Mouse (Mus musculus): ENCODE results near the gene Ick. TPM values are rescaled to one million over a fixed set of nuclear protein-coding genes. Genes with fewer than 3 reads are reported as not detected.

Ick gene
- polyA plus RNA-seq, 1 experiment, result 8.2 TPM

DNA sequence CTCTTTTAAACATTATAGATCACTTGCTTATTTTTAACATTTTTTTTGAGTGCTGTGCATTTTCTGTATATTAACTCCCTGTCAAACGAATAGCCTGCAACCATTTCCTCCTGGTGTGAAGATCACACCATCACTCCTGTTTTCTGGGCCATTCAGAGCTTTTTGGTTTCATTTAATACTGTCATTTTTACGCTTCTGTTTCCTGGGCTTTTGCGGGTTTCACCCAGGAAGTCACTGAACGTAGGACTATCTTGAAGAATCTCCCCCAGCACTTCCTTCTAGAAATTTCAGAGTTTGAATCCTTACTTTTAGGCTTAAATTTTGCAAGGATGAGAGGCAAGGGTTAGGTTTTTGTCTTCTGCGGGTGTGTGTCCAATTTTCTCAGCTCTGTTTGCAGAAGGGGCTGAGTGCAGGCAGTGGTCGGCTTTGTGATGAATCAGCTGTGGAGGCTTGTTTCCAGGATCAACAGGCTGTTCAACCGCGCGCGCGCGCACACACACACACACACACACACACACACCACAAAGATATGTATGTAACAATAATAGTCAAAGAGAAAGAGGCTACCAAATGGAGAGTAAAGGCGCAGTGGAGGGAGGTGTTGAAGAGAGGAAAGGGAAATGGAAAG, 35.2 kb upstream of the Ick start:
- H3K4me3 ChIP-seq (ENCODE audit: insufficient read depth, low read depth, low read length), result no peak overlapping the region
- 88% methylated on average over 13 of the region's 13 CpGs for WGBS
- no peaks in the 10 kb centered on the region for H3K4me1 ChIP-seq (ENCODE audit: control insufficient read depth, insufficient read depth, low read length)
- DNase-seq, result no peak
- H3K27ac ChIP-seq (ENCODE audit: insufficient read depth, low read depth, low read length), result no peak overlapping the region
- TF ChIP-seq POLR2A (IDR thresholded peaks at IDR 0.05; ENCODE audit: low read depth, low read length) (no peak), CTCF (conservative IDR thresholded peaks at IDR 0.05; ENCODE audit: insufficient read depth, insufficient read length, low read depth, low read length) (no peak)
- no peaks in the 10 kb centered on the region for H3K36me3 ChIP-seq (ENCODE audit: control insufficient read depth, insufficient read depth, low read length)
- H3K27me3 ChIP-seq (replicated peaks; ENCODE audit: control insufficient read depth, insufficient read depth, low read length), result no peaks in the 10 kb centered on the region

DNA sequence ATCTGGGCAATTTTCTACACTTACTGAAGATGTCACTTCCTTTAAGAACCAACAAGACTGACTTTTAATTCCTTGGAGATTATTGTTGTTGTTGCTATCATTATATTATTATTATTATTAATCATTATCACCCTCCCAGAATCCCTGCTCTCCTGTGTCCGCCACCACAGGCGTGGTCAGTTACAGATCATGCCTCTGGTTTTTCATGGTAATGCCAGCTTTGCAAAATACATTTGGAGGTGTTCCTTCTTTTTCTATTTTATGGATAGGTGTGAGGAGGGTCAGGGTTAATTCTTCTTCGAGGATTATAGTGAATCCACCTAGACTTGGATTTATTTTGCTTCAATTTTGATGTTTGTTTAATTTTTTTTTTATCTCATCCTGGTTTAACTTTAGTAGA, 33.7 kb upstream of the Ick start:
- Histone ChIP-seq H3K27ac (ENCODE audit: insufficient read depth, low read depth, low read length) (no peak overlapping the region), H3K4me3 (ENCODE audit: insufficient read depth, low read depth, low read length) (no peak overlapping the region), H3K36me3 (ENCODE audit: control insufficient read depth, insufficient read depth, low read length) (no peaks in the 10 kb centered on the region), H3K4me1 (ENCODE audit: control insufficient read depth, insufficient read depth, low read length) (no peaks in the 10 kb centered on the region), H3K27me3 (replicated peaks; ENCODE audit: control insufficient read depth, insufficient read depth, low read length) (no peaks in the 10 kb centered on the region)
- no peak for DNase-seq
- no peak for TF ChIP-seq POLR2A (IDR thresholded peaks at IDR 0.05; ENCODE audit: low read depth, low read length)
- no peak for TF ChIP-seq CTCF (conservative IDR thresholded peaks at IDR 0.05; ENCODE audit: insufficient read depth, insufficient read length, low read depth, low read length)
- WGBS, result 95% methylated on average over 3 of the region's 3 CpGs

DNA sequence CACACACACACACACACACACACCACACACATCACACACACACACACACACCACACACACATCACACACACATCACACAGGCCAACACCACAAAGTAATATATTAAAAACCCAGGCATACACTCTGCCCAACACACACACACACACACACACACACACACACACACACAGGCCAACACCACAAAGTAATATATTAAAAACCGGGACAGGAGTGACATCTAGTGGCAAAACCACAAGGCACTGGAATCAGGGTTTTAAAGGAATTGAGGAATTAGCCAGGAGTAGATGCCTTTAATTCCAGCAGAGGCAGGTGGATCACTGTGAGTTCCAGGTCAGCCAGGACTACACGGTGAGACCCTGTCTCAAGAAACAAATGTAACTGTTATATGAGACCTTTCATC, 30.8 kb upstream of the Ick start:
- DNase-seq, result peak; percentile 45
- Histone ChIP-seq H3K4me1 (ENCODE audit: control insufficient read depth, insufficient read depth, low read length) (no peaks in the 10 kb centered on the region), H3K27ac (ENCODE audit: insufficient read depth, low read depth, low read length) (no peak overlapping the region), H3K4me3 (ENCODE audit: insufficient read depth, low read depth, low read length) (no peak overlapping the region), H3K27me3 (replicated peaks; ENCODE audit: control insufficient read depth, insufficient read depth, low read length) (no peaks in the 10 kb centered on the region), H3K36me3 (ENCODE audit: control insufficient read depth, insufficient read depth, low read length) (peaks cover 2% of the 10 kb centered on the region)
- no peak for TF ChIP-seq CTCF (conservative IDR thresholded peaks at IDR 0.05; ENCODE audit: insufficient read depth, insufficient read length, low read depth, low read length)
- no peak for TF ChIP-seq POLR2A (IDR thresholded peaks at IDR 0.05; ENCODE audit: low read depth, low read length)
- WGBS, result 9% methylated on average over 2 of the region's 2 CpGs

DNA sequence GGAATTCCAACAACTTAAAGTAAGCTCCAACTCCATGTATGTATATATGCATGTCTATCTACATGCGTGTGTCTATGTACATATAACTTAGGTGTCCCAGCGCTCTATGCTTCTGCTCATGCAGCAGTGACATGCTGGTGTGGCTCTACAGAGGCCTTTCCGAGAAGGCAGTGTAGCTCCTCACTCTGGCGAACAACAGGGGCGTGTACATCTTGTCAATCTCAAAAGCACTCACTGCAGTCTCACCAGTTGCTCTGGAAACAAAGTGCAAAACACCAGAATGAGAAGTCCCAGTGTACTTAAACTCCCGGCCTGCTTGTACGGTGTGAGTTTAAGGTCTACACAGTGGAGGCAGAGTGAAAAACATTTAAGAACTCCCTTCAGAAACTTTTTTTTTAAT, 27.2 kb upstream of the Ick start:
- Histone ChIP-seq H3K27ac (ENCODE audit: insufficient read depth, low read depth, low read length) (no peak overlapping the region), H3K4me1 (ENCODE audit: control insufficient read depth, insufficient read depth, low read length) (no peaks in the 10 kb centered on the region), H3K27me3 (replicated peaks; ENCODE audit: control insufficient read depth, insufficient read depth, low read length) (no peaks in the 10 kb centered on the region), H3K36me3 (ENCODE audit: control insufficient read depth, insufficient read depth, low read length) (peaks cover 11% of the 10 kb centered on the region), H3K4me3 (ENCODE audit: insufficient read depth, low read depth, low read length) (no peak overlapping the region)
- 87% methylated on average over 7 of the region's 7 CpGs for WGBS
- no peak for DNase-seq
- TF ChIP-seq CTCF (conservative IDR thresholded peaks at IDR 0.05; ENCODE audit: insufficient read depth, insufficient read length, low read depth, low read length) (no peak), POLR2A (IDR thresholded peaks at IDR 0.05; ENCODE audit: low read depth, low read length) (no peak)

DNA sequence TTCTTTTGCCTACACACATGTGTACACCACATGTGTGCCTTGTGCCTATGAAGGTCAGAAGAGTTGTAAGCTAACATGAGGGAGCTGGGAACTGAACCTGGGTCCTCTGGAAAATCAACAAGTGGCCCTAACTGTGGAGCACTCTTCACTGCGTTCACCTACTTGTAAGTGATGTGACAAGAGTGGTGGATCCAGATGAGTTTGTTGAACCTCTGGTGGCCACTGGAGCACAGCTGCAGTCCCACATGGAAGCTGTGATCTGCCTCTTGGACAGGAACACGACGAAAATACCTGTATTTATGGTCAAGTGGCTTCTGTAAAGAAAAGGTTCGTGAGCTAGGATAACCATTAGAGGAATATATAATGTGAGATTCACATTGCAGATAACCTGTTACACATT, 24.7 kb upstream of the Ick start:
- Histone ChIP-seq H3K4me3 (ENCODE audit: insufficient read depth, low read depth, low read length) (no peak overlapping the region), H3K4me1 (ENCODE audit: control insufficient read depth, insufficient read depth, low read length) (no peaks in the 10 kb centered on the region), H3K27me3 (replicated peaks; ENCODE audit: control insufficient read depth, insufficient read depth, low read length) (no peaks in the 10 kb centered on the region), H3K27ac (ENCODE audit: insufficient read depth, low read depth, low read length) (no peak overlapping the region), H3K36me3 (ENCODE audit: control insufficient read depth, insufficient read depth, low read length) (peaks cover 15% of the 10 kb centered on the region)
- 90% methylated on average over 4 of the region's 4 CpGs for WGBS
- no peak for DNase-seq
- TF ChIP-seq CTCF (conservative IDR thresholded peaks at IDR 0.05; ENCODE audit: insufficient read depth, insufficient read length, low read depth, low read length), result no peak
- no peak for TF ChIP-seq POLR2A (IDR thresholded peaks at IDR 0.05; ENCODE audit: low read depth, low read length)

DNA sequence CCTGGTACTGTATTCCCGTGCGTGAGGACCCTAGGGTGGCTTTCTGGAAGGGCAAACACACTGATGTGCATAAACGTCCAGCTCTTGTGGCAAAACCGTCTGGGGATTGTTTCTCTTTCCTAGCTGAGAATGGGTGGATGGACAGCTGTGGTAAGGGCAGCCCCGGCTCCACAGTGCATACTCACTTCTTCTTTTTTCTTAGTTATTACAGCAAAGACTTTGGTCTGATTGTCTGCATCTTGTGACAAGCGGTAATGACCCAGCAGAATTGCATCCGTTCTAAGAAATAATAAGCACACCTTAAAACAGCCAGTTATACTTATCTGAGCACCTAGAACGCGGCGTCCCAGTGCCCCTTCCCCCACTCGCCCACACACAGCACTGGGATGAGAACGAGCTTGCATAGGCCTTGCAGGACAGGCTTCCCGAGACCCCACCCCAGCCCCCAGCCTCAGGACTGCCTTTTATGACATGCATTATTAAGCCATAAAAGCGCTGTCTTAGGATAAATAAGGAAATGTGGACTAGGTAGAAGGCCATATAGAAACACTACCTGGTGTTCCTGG, 23.2 kb upstream of the Ick start:
- Histone ChIP-seq H3K4me1 (ENCODE audit: control insufficient read depth, insufficient read depth, low read length) (no peaks in the 10 kb centered on the region), H3K4me3 (ENCODE audit: insufficient read depth, low read depth, low read length) (no peak overlapping the region), H3K27ac (ENCODE audit: insufficient read depth, low read depth, low read length) (no peak overlapping the region), H3K36me3 (ENCODE audit: control insufficient read depth, insufficient read depth, low read length) (peaks cover 15% of the 10 kb centered on the region), H3K27me3 (replicated peaks; ENCODE audit: control insufficient read depth, insufficient read depth, low read length) (no peaks in the 10 kb centered on the region)
- no peak for TF ChIP-seq CTCF (conservative IDR thresholded peaks at IDR 0.05; ENCODE audit: insufficient read depth, insufficient read length, low read depth, low read length)
- TF ChIP-seq POLR2A (IDR thresholded peaks at IDR 0.05; ENCODE audit: low read depth, low read length), result no peak
- WGBS, result 78% methylated on average over 14 of the region's 14 CpGs
- no peak for DNase-seq

DNA sequence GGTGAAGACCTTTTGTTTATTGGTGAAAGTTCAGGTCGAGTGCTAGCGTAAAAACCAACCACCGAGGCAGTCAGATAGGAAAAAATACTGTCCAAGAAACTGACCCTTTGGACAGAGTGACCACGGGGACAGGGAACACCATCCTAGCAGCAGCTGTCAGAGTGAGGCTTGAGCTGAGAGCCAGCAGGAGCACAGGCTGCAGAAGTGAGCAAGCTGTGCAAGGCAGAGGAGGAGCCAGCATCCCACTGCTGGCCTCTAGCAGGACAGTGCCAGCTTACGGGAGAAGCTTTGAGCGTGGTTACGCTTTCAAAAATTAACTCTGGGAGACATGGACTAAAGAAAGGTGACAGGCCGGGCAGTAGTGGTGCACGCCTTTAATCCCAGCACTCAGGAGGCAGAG, 21.2 kb upstream of the Ick start:
- peaks cover 13% of the 10 kb centered on the region; the same call in 1 of the 2 replicates for H3K36me3 ChIP-seq (ENCODE audit: control insufficient read depth, insufficient read depth, low read length)
- peak; percentile 59 for DNase-seq
- WGBS, result 53% methylated on average over 9 of the region's 9 CpGs
- no peak overlapping the region for H3K4me3 ChIP-seq (ENCODE audit: insufficient read depth, low read depth, low read length)
- TF ChIP-seq CTCF (conservative IDR thresholded peaks at IDR 0.05; ENCODE audit: insufficient read depth, insufficient read length, low read depth, low read length) (no peak), POLR2A (IDR thresholded peaks at IDR 0.05; ENCODE audit: low read depth, low read length) (no peak)
- no peaks in the 10 kb centered on the region for H3K4me1 ChIP-seq (ENCODE audit: control insufficient read depth, insufficient read depth, low read length)
- H3K27me3 ChIP-seq (replicated peaks; ENCODE audit: control insufficient read depth, insufficient read depth, low read length), result no peaks in the 10 kb centered on the region
- no peak overlapping the region for H3K27ac ChIP-seq (ENCODE audit: insufficient read depth, low read depth, low read length)

All from kidney, adult 2 months (tissue).